Mouse (Mus musculus): Measurements from ENCODE around the gene Klhdc9.

GRCm38 (mm10) chr1:171344715-171345114 is 15.9 kb downstream of the Klhdc9 start:
- TF ChIP-seq POLR2A (IDR thresholded peaks at IDR 0.05; ENCODE audit: low read depth, low read length): no peak
- no peak for TF ChIP-seq CTCF (IDR thresholded peaks at IDR 0.05; ENCODE audit: extremely low read depth, insufficient read length, insufficient replicate concordance, low read depth, low read length)

Measured in small intestine, adult 2 months (tissue).